Comparison of ENCODE assay signal across 13 mouse cellular contexts in the genomic region with DNA sequence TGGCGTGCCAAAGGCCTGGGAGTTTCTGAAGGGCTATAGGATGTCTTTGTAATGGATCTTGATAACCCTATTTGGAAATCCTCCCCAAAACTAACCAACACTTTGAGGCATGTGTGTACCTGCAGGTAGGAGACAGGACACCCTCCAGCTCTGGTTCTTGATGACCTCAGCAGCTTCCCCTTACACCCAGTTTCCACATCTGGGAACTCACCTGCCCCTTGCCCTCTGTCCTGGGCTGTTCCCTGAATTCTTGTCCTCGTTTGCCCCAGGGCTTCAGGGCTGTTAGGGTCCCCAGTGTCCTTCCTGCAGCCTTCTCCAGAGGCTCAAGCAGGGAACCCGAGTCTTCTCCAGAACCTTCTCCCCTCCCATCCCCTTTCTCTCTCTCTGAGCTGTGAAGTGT. TPM values are rescaled to one million over a fixed set of nuclear protein-coding genes. Genes with fewer than 3 reads are reported as not detected.
"Had no signal": no experiment of that assay in that cellular context is flagged by ENCODE, and none has a peak within 500 bp of the region (broad histone marks: within the 10 kb centered on the region; RNA-seq: fewer than 3 reads in every experiment).

No protein-coding gene starts in this region.

- H3K4me2 ChIP-seq: midbrain, embryonic 15.5 days; neural tube, embryonic 13.5 days; stomach, embryonic 15.5 days had no signal

- H3K27ac ChIP-seq: left cerebral cortex, adult 2 months; limb, embryonic 10.5 days; liver, embryonic 14.5 days; midbrain, embryonic 15.5 days; neural tube, embryonic 13.5 days; stomach, embryonic 15.5 days had no signal

- DNase-seq: lung, adult 2 months; lung, postnatal 36 days; retina, postnatal 1 day; right cerebral cortex, postnatal 4 days; thymus, postnatal 4 days had no signal

- H3K4me3 ChIP-seq: left cerebral cortex, adult 2 months; limb, embryonic 10.5 days; midbrain, embryonic 15.5 days; neural tube, embryonic 13.5 days; stomach, embryonic 15.5 days had no signal

- ATAC-seq: hindbrain, embryonic 16.5 days; inflammation-experienced regulatory T-cells, adult 6 months; midbrain, embryonic 15.5 days had no signal

- H3K27me3 ChIP-seq: midbrain, embryonic 15.5 days; neural tube, embryonic 13.5 days; stomach, embryonic 15.5 days had no signal

- H3K9ac ChIP-seq: liver, embryonic 14.5 days; midbrain, embryonic 15.5 days; neural tube, embryonic 13.5 days; stomach, embryonic 15.5 days had no signal

- H3K4me1 ChIP-seq: midbrain, embryonic 15.5 days; neural tube, embryonic 13.5 days had no signal

- H3K36me3 ChIP-seq: limb, embryonic 10.5 days; midbrain, embryonic 15.5 days; neural tube, embryonic 13.5 days; stomach, embryonic 15.5 days had no signal

- H3K9me3 ChIP-seq: limb, embryonic 10.5 days; midbrain, embryonic 15.5 days; neural tube, embryonic 13.5 days; stomach, embryonic 15.5 days had no signal

RNA-seq across cellular contexts. Expression of a gene that starts 3.4 kb away (rescaled TPM):
- polyA plus RNA-seq: hindbrain, embryonic 16.5 days; inflammation-experienced regulatory T-cells, adult 6 months; limb, embryonic 10.5 days; liver, embryonic 14.5 days; midbrain, embryonic 15.5 days; neural tube, embryonic 13.5 days had no signal
